Mouse (Mus musculus) olfactory bulb, adult 2 months (tissue): ENCODE data around the gene Nr2f6. TPM values are rescaled to one million over a fixed set of nuclear protein-coding genes. Genes with fewer than 3 reads are reported as not detected.

Source experiments
- H3K27ac ChIP-seq: fragments of 200-500 bp; 2 replicates; pipeline ENCODE4 v1.5.1; 2012; ENCODE audit warnings: low read depth, low read length; ENCODE audit not compliant: insufficient read depth
- H3K4me1 ChIP-seq: fragments of 200-500 bp; 2 replicates; pipeline ENCODE4 v1.6.1; 2012; ENCODE audit warnings: low read length; ENCODE audit not compliant: control insufficient read depth, insufficient read depth
- H3K4me3 ChIP-seq: fragments of 200-500 bp; 2 replicates; pipeline ENCODE4 v1.5.1; 2012; ENCODE audit warnings: mild to moderate bottlenecking, low read depth, low read length, moderate library complexity; ENCODE audit not compliant: insufficient read depth
- CTCF ChIP-seq: fragments of 200-500 bp; IDR thresholded peaks from 2 replicates; pipeline ENCODE4 v1.5.1; 2012; ENCODE audit warnings: low read depth, mild to moderate bottlenecking, low read length, moderate library complexity; ENCODE audit not compliant: insufficient read depth
- POLR2A ChIP-seq: fragments of 200-500 bp; IDR thresholded peaks from 2 replicates; pipeline ENCODE4 v1.6.1; 2012; ENCODE audit warnings: mild to moderate bottlenecking, low read depth, low read length, moderate library complexity; ENCODE audit not compliant: insufficient read depth
- WGBS: fragments of 180-500 bp; shearing (Covaris S2); methylation state at CpG from one replicate; pipeline ENCODE4 v1.1.7; 2018; 5-methylcytosine and 5-hydroxymethylcytosine counted together
- polyA plus RNA-seq: library from polyadenylated mRNA; stranded (reverse); fragments of >200 nt; gene quantifications from 2 replicates; pipeline ENCODE4 v1.2.4, GENCODE M21; 2012; ENCODE audit warnings: low replicate concordance; ENCODE audit not compliant: missing spikeins, insufficient read depth, insufficient read length

Gene Nr2f6
- not detected in 2 replicates for polyA plus RNA-seq

DNA sequence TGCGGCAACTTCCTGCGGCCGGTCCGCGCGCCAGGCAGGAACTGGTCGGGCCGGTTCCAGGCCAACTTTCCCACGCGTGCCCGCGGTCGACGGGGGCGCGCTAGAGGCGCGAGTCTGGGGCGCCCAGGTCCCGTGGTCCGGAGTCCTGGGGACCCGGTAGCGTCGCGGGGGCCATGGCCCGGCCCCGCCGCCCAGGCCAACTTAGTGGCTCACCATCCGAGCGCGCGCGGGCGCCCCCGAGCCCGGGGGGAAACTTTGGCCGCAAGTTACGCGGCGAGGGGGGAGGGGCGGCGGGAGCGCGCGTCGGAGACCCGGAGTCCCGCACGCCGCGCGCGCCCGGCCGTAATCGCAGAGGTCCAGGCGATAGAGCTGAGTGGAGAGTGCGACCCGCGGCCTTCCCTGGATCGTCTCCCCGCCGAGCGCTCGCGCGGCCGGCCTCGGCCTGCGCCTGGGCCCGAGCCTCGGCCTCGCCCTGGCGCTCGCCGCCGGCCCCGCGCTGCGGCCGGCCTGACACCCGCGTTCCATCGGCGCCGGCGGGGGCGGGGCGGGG, at the start of gene Nr2f6:
Nr2f6 (minus strand) TSS at position 540 of the 550 bp plus-strand sequence.
- Histone ChIP-seq H3K4me3 (peak within 1 kb of the TSS; percentile 91), H3K27ac (peak within 1 kb of the TSS; percentile 74), H3K4me1 (peaks cover 33% of the 10 kb centered on the region)
- 3% methylated on average over 88 of the region's 89 CpGs for WGBS
- TF ChIP-seq POLR2A (no peak), CTCF (no peak)

DNA sequence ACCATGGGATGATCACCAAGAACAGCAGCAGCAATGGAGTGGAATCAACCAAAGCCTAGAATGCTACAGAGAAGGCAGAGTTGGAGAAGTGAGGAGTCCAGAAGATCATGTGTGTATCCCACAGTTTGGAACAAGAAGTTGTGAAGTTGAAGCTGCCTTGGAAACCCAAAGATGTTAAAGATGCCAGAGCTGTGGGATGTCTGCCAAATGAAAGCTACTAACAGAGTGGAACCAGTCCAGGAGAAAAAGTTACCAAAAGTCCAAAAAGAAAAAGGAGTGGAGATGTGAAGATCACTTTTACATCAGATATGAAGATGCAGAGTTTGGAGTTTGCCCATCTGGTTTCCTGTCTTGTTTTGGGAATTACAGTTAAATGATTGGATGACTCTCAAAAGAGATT, 40.4 kb upstream of the Nr2f6 start:
- Histone ChIP-seq H3K27ac (no peak overlapping the region), H3K4me3 (no peak overlapping the region), H3K4me1 (no peaks in the 10 kb centered on the region)
- no peak for TF ChIP-seq POLR2A
- TF ChIP-seq CTCF: no peak

DNA sequence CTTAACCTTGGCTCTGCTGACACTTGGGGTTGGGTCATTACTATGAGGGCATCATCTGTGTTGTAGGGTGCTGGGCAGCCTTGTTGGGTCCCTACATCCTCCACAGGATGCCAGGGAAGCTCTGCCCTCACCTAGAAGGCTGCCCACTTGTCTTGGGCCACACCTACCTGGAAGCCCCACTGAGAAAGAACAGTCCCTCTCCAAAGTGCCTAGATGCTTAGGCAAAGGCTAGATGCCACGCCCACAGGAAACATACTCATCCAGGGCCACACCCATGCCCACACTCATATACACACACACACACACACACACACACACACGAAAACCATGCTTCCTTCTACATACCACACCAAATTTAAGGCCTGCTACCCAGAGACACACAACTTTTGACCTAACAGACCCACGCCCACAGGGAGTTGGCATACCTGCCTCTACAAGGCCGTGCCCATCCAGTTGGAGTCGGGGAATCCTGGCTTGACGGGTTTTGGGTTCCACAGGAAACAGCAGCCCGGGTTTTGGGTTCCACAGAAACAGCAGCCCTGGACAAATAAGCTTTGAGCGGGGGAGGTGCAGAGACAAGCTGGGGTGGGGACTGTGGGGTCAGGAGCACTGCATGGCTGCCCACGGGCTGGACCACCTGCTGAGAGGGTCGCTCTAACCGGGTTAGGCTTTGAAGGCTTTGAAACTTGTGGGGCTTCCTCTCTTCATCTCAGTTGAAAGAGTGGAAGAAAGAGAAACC, 29.9 kb upstream of the Nr2f6 start:
- Histone ChIP-seq H3K4me1 (peaks cover under 1% of the 10 kb centered on the region), H3K27ac (no peak overlapping the region), H3K4me3 (no peak overlapping the region)
- WGBS: 51% methylated on average over 11 of the region's 11 CpGs
- TF ChIP-seq CTCF: no peak

DNA sequence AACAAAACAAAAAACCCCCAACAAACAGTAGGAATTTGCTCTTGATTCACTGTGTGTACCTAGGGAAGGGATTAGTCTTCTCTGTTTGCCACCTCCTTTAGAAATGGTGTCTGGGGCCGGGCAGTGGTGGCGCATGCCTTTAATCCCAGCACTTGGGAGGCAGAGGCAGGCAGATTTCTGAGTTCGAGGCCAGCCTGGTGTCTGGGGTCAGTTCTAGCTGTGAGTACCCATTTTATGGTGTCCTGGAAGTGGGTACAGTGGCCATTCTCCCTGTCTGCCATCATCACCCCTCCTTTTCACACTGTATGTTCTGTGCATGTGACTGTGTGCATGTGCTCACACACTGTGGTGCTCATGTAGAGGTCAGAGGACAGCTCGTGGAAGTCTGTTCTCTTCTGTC, 26.5 kb upstream of the Nr2f6 start:
- no peak for TF ChIP-seq POLR2A
- no peak for TF ChIP-seq CTCF
- no peak overlapping the region for H3K4me3 ChIP-seq
- peaks cover 18% of the 10 kb centered on the region for H3K4me1 ChIP-seq
- H3K27ac ChIP-seq: no peak overlapping the region
- WGBS: 97% methylated on average over 4 of the region's 4 CpGs

DNA sequence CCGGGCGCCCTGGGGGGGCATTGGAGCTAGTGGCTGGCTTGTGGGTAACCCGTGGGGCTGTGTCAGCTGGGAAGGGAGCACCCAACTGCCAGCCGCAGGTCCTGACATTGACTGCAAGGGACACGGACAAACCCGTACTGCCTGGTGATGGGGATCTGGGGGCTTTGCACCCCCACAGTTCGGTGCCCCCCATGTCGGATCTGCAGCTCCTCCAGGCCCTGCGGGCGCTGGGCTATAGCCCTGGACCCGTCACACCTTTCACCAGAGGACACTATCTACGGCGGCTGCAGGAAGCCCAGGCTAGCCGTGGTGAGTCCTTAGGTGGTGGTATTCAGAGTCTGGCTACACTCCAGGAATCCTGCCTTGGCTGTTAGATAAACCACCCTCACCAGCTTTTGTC, 25.7 kb upstream of the Nr2f6 start:
- TF ChIP-seq POLR2A: no peak
- TF ChIP-seq CTCF: no peak
- WGBS: 91% methylated on average over 14 of the region's 14 CpGs
- H3K4me1 ChIP-seq: peaks cover 18% of the 10 kb centered on the region
- no peak overlapping the region for H3K4me3 ChIP-seq
- no peak overlapping the region for H3K27ac ChIP-seq

DNA sequence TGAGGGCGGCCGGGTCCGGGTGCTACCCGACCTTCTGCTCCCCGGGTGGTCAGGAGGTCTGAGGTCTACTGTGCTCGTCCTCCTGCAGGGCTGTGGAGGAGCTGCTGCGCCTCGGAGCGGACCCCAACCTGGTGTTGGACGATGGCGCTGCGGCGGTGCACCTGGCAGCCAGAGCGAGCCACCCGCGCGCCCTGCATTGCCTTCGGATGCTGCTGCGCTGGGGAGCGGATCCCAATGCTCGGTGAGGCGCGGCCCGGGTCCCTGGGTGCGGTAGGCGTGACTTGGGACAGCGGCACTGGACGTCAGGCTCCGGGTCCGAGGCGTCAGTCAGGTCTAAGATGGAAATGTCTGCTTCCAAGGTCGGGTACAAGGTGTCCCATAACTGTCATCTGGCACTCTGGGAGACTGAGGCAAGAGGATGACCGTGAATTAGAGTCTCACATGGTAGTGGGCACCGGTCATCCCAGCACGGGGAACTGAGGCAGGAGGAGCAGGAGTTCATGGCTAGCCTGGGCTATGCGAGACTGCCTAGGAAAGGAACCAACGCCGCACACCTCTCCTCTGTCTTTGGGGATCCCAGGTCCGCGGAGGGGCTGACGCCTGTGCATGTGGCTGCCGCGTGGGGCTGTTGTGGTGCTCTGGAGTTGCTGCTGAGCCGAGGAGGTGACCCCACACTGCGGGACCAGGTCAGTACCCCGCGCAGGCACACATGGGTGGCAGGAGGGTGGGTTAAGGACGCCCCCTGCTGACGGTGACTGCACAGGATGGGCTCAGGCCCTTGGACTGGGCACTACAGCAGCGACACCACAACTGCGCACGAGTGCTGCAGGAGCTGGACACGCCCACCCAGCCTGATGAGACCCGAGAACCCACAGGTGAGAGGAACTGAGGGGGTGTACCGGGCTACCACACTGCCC, 24.6 kb upstream of the Nr2f6 start:
- TF ChIP-seq CTCF: peak; percentile 32; the same call in 1 of the 2 replicates
- TF ChIP-seq POLR2A: no peak; the same call in 1 of the 2 replicates
- H3K27ac ChIP-seq: no peak overlapping the region
- WGBS: 1% methylated on average over 55 of the region's 55 CpGs
- peak overlapping the region; percentile 37 for H3K4me3 ChIP-seq
- peaks cover 18% of the 10 kb centered on the region for H3K4me1 ChIP-seq

DNA sequence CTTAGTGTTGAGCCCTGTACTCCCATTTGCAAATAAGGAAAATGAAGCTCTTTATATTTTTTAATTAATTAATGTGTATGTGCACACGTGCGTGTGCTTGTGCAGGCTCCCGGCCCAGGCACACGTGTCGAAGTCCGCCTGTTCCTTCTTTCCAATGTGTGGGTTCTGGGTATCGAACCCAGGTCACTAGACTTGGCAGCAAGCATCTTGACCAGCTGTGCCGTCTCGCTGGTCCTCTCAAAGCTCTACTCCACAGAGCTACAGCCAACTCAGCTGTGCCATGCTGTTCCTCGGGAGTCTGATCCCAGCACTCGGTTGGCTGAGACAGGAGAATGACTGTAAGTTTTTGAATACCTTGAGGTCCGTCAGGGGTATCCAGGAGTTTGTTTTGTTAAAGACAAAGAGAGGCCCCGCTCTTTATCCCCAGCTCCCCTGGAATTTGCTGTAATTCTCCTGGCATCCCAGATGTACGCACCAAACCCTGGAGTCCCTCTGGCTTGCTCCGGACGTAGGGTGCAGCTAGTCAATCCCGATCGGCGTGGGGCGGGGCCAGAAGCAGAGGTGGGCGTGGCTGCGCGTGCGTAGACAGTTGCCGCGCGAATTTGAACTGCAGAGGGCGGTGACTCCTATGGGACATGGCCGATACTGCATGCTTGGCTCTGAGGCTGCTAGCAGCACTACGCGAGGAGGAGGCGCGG, 23.8 kb upstream of the Nr2f6 start, which contains the start of gene Ankle1:
Ankle1 (plus strand) TSS at position 610 of the 698 bp plus-strand sequence.
- peak; percentile 33; the same call in 1 of the 2 replicates for TF ChIP-seq CTCF
- 0 out of 2 replicates have a peak, but pooled peaks have one; percentile 29 for TF ChIP-seq POLR2A
- peaks cover 18% of the 10 kb centered on the region for H3K4me1 ChIP-seq
- WGBS: 14% methylated on average over 33 of the region's 33 CpGs
- H3K27ac ChIP-seq: no peak within 1 kb of the TSS
- H3K4me3 ChIP-seq: peak within 1 kb of the TSS; percentile 37

DNA sequence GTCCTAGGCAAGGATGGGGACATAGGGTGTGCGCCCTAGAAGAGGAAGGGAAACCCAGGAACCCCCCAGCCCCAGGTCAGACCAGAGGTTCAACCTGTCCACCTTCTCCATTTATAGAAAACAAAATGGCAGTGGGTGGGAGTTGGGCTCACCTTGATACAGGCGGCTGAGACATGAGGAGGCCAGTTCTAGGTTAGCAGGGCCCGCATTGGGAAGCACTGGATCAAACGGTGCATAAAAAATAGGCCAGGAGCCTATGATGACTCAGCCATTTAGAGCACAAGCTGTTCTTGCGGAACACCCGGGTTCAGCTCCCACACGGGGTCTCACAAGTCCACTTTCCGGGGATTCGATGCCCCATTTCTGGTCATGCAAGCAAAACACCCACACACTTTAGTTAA, 23.2 kb upstream of the Nr2f6 start:
- no peak overlapping the region for H3K27ac ChIP-seq
- H3K4me3 ChIP-seq: no peak overlapping the region
- TF ChIP-seq POLR2A (no peak), CTCF (no peak)
- WGBS: 47% methylated on average over 9 of the region's 9 CpGs
- peaks cover 18% of the 10 kb centered on the region for H3K4me1 ChIP-seq
